Mouse (Mus musculus) cerebellum, postnatal 25 days (tissue): ENCODE results near the gene Rad51b.

Source experiments
- DNase-seq, 2 experiments: peaks; one replicate each; pipeline ENCODE4 v3.0.0; 2021; ENCODE audit warnings: mixed read lengths in 2 of 2

Rad51b gene

GRCm38 (mm10) chr12:79441210-79442005, 144.3 kb downstream of the Rad51b start:
- DNase-seq = no peak

- no peak for DNase-seq
Measured at GRCm38 (mm10) chr12:79442126-79442525, 145.0 kb downstream of the Rad51b start.

- DNase-seq = no peak
Measured at GRCm38 (mm10) chr12:79442836-79443390, 145.8 kb downstream of the Rad51b start.

GRCm38 (mm10) chr12:79444646-79445045, 147.6 kb downstream of the Rad51b start:
- no peak for DNase-seq

GRCm38 (mm10) chr12:79447039-79447438, 150.0 kb downstream of the Rad51b start:
- no peak for DNase-seq

- no peak for DNase-seq
Measured at GRCm38 (mm10) chr12:79449817-79450411, 152.8 kb downstream of the Rad51b start.

GRCm38 (mm10) chr12:79452882-79453281, 155.8 kb downstream of the Rad51b start:
- DNase-seq = no peak

- no peak for DNase-seq
Measured at GRCm38 (mm10) chr12:79454017-79454416, 156.9 kb downstream of the Rad51b start.

- no peak for DNase-seq
Measured at GRCm38 (mm10) chr12:79455061-79455847, 158.2 kb downstream of the Rad51b start.

GRCm38 (mm10) chr12:79455848-79456164, 158.7 kb downstream of the Rad51b start:
- no peak for DNase-seq

GRCm38 (mm10) chr12:79456251-79456650, 159.2 kb downstream of the Rad51b start:
- no peak for DNase-seq

GRCm38 (mm10) chr12:79463371-79463770, 166.3 kb downstream of the Rad51b start:
- DNase-seq = no peak

GRCm38 (mm10) chr12:79470113-79470512, 173.0 kb downstream of the Rad51b start:
- no peak for DNase-seq

GRCm38 (mm10) chr12:79471868-79472267, 174.8 kb downstream of the Rad51b start:
- DNase-seq = no peak

- no peak for DNase-seq
Measured at GRCm38 (mm10) chr12:79476413-79477046, 179.4 kb downstream of the Rad51b start.

- no peak for DNase-seq
Measured at GRCm38 (mm10) chr12:79478816-79479215, 181.7 kb downstream of the Rad51b start.

- no peak for DNase-seq
Measured at GRCm38 (mm10) chr12:79485501-79485900, 188.4 kb downstream of the Rad51b start.

- peak in 1 of 2 experiments; percentile 6 for DNase-seq
Measured at GRCm38 (mm10) chr12:79488590-79489242, 191.6 kb downstream of the Rad51b start.

GRCm38 (mm10) chr12:79490626-79491025, 193.5 kb downstream of the Rad51b start:
- no peak for DNase-seq

- DNase-seq = no peak
Measured at GRCm38 (mm10) chr12:79492175-79492574, 195.1 kb downstream of the Rad51b start.

- DNase-seq = no peak
Measured at GRCm38 (mm10) chr12:79492613-79493012, 195.5 kb downstream of the Rad51b start.

GRCm38 (mm10) chr12:79493481-79493880, 196.4 kb downstream of the Rad51b start:
- no peak for DNase-seq
